Mouse (Mus musculus): ENCODE results near the gene 9130230L23Rik. TPM values are rescaled to one million over a fixed set of nuclear protein-coding genes. Genes with fewer than 3 reads are reported as not detected.

9130230L23Rik gene
- polyA plus RNA-seq, 1 experiment from 2014 or later = not detected

DNA sequence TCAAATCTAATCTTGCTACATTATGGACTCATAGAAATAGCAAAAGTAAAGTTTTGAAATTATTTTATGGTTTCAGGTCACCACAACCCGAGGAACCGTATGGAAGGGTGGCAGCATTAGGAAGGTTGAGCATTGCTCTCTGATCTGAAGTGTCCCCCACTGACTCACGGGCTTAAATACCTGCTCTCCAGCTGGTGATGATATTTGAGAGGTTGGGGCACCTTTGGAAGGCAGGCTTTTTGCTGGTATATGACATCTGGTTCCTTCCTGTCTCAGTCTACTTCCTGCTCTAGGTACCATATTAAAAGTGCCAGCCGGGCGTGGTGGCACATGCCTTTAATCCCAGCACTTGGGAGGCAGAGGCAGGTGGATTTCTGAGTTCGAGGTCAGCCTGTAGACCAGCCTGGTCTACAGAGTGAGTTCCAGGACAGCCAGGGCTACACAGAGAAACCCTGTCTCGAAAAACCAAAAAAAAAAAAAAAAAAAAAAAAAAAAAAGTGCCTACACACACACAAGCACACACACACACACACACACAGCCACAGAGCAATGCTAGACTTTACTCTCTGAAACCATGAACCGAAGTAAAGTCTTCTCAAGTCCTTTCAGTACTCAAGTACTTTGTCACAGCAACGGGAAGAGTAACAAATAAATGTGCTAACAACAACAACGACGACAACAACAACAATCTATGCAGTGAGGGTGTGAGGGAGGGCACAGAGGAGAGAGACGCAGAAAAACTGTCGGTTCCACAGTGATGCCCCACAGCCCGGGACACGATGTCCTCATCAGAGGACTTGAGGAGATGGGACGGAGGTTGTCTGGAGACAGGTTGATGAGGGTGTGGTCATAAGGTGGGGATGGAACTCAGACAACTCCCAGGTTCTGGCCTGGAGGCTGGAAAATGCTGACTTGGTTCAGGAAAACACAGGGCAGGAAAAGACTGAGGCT lies 49.7 kb downstream of the 9130230L23Rik start:
- Histone ChIP-seq H3K4me3 (ENCODE audit: inconsistent target) (no peak overlapping the region), H3K79me2 (ENCODE audit: inconsistent target) (no peaks in the 10 kb centered on the region), H3K36me3 (ENCODE audit: inconsistent target) (no peaks in the 10 kb centered on the region), H3K27ac (no peak overlapping the region)
- 86% methylated on average over 15 of the region's 16 CpGs for WGBS (ENCODE audit: missing documents)

DNA sequence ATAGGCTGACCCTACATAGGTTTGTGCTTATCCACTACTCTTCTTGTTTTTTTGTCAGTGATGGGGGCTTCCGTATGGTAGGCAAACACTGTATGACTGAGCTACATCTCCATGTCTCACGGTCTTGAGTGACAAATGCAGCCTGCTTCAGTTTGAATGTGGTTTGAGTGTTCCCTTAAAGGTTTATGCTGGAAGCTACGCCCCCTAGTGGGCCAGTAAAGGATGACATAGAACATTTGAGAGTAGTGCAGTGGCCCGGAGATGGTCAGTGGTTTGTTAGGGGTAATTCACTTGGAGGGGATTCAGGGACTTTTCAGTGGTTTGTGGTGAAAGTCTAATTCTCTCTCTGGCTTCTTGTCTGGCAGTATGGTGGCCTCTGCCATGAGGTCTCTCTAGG lies 52.6 kb downstream of the 9130230L23Rik start:
- Histone ChIP-seq H3K27ac (no peak overlapping the region), H3K36me3 (ENCODE audit: inconsistent target) (no peaks in the 10 kb centered on the region), H3K4me3 (ENCODE audit: inconsistent target) (no peak overlapping the region), H3K79me2 (ENCODE audit: inconsistent target) (no peaks in the 10 kb centered on the region)
- 68% methylated on average over 4 of the region's 4 CpGs for WGBS (ENCODE audit: missing documents)

DNA sequence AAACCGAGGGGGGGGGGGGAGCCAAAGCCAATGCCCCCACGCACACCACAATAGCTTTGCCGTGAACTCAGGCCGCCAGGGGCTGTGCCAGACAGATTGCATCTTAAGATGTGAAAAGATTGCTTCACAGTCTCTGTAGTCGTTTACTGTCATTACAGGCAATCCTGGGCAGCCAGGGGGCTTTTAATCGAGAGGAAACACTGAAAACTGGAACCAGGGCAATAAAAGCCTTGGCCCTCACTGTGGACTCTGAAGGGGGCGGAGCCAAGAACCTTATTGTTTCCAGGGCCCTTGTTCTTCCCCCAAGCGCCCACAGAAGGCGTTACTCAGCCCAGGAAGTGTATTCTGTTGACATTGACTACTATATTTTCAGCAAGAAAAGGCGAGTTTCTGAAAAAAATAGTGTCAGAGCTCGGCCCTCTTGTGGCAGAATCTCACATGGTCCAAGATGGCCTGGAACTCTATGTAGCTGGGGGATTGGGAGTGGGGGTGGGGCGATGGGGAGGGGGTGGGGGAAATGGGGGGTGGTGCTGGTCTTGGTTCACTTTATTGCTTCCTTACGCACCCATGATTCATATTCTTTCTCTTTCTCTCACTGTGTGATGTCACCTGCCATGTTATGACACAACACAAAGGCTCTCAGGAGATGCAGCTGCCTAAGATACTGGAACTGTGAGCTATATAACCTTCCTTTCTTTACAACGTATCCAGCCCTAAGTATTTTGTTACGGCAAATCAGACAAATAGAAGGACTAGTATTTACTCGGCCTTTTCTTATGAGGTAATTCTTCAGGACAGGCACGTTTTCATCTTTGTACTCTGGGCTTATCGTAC lies 53.2 kb downstream of the 9130230L23Rik start:
- 62% methylated on average over 18 of the region's 18 CpGs for WGBS (ENCODE audit: missing documents)
- Histone ChIP-seq H3K36me3 (ENCODE audit: inconsistent target) (no peaks in the 10 kb centered on the region), H3K4me3 (ENCODE audit: inconsistent target) (no peak overlapping the region), H3K27ac (no peak overlapping the region), H3K79me2 (ENCODE audit: inconsistent target) (no peaks in the 10 kb centered on the region)

DNA sequence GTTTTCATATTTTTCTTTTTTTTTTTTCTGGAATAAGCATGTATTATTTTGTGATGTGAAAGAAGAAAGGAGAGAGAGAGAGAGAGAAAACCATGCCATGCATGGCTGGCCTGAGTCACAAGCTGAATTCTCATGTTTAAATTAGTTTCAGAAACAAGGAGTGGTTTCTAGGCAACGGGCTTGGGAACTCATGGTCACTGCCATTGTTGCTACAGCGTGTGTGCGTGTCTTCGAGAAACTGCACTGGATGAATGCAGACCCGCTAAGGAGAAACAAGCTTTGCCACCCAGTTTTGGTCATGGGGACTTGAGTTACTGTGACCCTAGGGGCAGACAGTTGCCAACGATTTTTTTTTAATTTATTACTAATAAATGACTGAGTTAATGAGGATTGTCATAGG lies 53.8 kb downstream of the 9130230L23Rik start:
- H3K27ac ChIP-seq = no peak overlapping the region
- H3K79me2 ChIP-seq (ENCODE audit: inconsistent target) = no peaks in the 10 kb centered on the region
- no peak overlapping the region for H3K4me3 ChIP-seq (ENCODE audit: inconsistent target)
- 86% methylated on average over 6 of the region's 6 CpGs for WGBS (ENCODE audit: missing documents)
- no peaks in the 10 kb centered on the region for H3K36me3 ChIP-seq (ENCODE audit: inconsistent target)

DNA sequence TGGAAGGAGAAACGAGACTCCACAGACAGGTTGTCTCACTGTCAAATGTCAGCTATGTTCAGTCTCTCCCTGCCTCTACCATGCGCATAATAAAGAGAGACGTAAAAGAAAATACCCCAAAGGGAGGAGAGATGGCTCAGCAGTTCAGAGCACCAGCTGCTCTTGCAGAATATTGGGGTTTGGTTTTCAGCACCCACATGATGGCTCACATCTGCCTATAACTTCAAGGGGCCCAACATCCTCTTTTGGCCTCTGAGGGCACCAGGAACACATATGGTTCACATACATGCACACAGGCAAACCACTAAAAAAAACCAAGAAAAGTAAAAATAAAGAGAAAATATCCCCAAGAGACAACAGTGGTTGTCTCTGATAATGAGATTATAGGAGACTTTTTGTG lies 54.3 kb downstream of the 9130230L23Rik start:
- H3K27ac ChIP-seq = no peak overlapping the region
- no peaks in the 10 kb centered on the region for H3K36me3 ChIP-seq (ENCODE audit: inconsistent target)
- H3K79me2 ChIP-seq (ENCODE audit: inconsistent target) = no peaks in the 10 kb centered on the region
- WGBS (ENCODE audit: missing documents) = 93% methylated on average over 3 of the region's 3 CpGs
- no peak overlapping the region for H3K4me3 ChIP-seq (ENCODE audit: inconsistent target)

DNA sequence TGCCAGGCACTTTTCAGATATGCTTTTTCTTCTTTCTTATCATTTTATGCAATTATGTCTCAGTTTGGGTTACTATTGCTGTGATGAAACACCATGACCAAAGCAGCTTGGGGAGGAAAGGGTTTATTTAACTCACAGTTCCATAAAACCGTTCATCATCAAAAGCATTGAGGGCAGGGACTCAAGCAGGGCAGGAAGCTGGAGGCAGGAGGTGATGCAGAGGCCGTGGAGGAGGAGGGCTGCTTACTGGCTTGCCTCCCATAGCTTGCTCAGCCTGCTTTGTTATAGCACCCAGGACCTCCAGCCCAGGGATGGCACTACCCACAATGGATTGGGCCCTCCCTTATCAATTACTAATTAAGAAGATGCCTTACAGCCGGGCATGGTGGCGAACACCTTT lies 62.9 kb downstream of the 9130230L23Rik start:
- no peak overlapping the region for H3K4me3 ChIP-seq (ENCODE audit: inconsistent target)
- H3K36me3 ChIP-seq (ENCODE audit: inconsistent target) = no peaks in the 10 kb centered on the region
- WGBS (ENCODE audit: missing documents) = 70% methylated on average over 4 of the region's 4 CpGs

DNA sequence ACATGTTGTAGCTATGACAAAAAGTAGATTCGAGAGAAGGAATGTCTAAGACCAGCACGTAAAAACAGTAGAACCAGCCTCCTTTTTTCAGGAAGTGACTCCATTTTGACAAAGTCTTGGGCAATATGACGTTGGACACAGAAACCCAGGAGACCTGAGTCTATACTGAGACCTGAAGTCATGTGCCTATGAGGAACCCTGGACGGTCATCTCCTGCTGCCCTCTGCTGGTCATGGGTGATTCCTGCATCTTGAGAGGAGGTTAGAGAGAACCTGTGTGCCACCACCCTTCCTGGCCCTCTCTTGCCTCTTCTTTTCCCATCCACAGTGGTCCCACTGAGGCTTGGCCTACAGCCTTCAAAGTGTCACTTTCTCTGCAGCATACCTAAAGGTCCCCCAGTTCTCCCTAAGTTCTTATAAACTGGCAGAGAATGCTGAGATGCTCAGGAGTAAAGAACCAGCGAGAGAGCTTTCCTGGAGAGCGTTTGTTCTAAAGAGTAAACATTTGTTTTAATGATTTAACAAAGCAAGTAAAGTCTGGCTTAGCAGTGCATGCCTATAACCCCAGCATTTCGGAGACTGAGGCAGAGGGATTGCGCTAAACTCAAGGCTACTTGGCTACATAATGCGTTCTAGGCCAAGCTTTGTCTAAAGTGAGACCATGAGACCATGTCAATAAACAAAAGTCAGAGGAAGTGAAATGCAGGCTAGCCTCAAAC lies 65.9 kb downstream of the 9130230L23Rik start:
- Histone ChIP-seq H3K79me2 (ENCODE audit: inconsistent target) (no peaks in the 10 kb centered on the region), H3K27ac (no peak overlapping the region), H3K36me3 (ENCODE audit: inconsistent target) (no peaks in the 10 kb centered on the region), H3K4me3 (ENCODE audit: inconsistent target) (no peak overlapping the region)
- 59% methylated on average over 9 of the region's 9 CpGs for WGBS (ENCODE audit: missing documents)

More for the DNA sequence above, 62.9 kb downstream of the 9130230L23Rik start:
- no peak overlapping the region for H3K27ac ChIP-seq
- H3K79me2 ChIP-seq (ENCODE audit: inconsistent target) = no peaks in the 10 kb centered on the region

DNA sequence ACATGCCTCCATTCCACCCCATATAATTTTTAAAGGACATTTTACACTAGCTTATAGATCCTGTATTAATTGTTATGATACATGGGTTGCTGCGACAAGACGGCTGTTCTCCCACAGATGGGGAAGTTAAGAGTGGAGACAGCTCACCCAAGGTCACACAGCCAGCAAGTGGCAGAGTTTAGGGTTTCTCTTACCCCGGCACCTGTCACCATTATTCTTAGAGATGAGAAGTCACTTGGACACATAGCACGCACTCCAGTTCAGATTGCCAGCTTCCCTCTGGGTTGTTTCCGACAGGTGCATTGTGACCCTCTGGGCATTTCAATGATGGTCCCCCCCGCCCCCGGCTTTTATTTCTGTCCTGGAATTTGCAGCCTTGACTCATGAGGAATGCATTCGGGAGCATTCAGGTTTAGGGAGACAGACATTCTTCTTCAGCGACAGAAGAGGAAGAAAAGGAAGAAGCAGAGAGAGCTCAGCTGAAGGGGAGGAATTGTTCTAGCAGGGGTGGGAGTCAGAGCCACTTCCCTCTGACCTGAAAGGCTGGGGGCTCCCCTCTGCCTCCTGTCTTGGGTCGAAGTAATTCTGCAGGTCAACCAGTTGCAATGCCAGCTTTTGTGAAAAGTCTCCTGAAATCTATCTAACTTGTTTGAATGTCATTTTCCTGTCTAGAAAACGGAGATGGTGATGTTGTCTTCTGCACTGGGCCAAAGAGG lies 66.9 kb downstream of the 9130230L23Rik start:
- Histone ChIP-seq H3K27ac (no peak overlapping the region), H3K4me3 (ENCODE audit: inconsistent target) (no peak overlapping the region), H3K36me3 (ENCODE audit: inconsistent target) (no peaks in the 10 kb centered on the region), H3K79me2 (ENCODE audit: inconsistent target) (no peaks in the 10 kb centered on the region)
- WGBS (ENCODE audit: missing documents) = 22% methylated on average over 11 of the region's 11 CpGs

DNA sequence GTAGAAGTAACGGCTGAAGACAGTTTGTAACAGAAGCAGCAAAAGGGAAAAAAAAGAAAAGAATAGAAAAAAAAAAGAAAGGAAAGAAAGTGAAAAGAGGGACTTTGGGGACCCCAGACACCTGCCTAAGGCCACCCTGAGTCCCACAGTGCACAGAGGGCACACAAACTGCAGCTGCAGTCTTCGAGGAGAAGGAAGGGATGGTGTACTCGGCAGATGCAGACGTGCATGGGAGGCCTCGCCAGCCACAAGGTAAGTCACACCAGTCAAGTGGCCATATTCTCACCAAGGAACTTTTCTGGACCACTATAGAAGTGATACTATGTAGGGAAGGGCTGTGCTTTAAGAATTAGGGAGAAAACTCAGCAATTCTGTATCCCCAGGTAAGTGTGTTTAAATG lies 69.3 kb downstream of the 9130230L23Rik start, which contains the start of gene Chrna9:
Gene Chrna9 (plus strand): TSS at position 139 of the 400 bp plus-strand sequence.
- WGBS (ENCODE audit: missing documents) = 76% methylated on average over 4 of the region's 5 CpGs
- Histone ChIP-seq H3K27ac (no peak within 1 kb of the TSS), H3K4me3 (ENCODE audit: inconsistent target) (no peak within 1 kb of the TSS), H3K79me2 (ENCODE audit: inconsistent target) (no peaks in the 10 kb centered on the region), H3K36me3 (ENCODE audit: inconsistent target) (no peaks in the 10 kb centered on the region)

DNA sequence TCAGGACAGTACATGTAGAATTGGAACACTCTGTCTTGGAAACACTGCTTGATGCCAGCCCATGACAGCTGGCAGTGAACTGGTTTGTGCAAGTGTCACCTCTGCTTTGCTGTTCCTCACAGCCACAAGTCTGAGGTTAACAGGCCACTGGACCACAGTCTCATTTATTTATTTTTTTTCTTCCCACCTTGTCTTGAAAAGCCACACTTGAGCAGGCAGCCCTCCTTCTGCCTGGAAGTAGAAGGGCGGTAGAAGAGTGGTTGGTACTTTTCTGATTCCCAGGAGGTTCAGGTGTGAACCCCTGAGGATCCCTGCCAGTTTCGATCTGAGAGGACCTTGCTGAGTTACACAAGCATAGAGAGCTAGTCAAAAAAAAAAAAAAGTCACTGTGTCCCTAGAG lies 70.3 kb downstream of the 9130230L23Rik start:
- Histone ChIP-seq H3K4me3 (ENCODE audit: inconsistent target) (no peak overlapping the region), H3K36me3 (ENCODE audit: inconsistent target) (no peaks in the 10 kb centered on the region), H3K79me2 (ENCODE audit: inconsistent target) (no peaks in the 10 kb centered on the region), H3K27ac (no peak overlapping the region)
- 61% methylated on average over 2 of the region's 2 CpGs for WGBS (ENCODE audit: missing documents)

DNA sequence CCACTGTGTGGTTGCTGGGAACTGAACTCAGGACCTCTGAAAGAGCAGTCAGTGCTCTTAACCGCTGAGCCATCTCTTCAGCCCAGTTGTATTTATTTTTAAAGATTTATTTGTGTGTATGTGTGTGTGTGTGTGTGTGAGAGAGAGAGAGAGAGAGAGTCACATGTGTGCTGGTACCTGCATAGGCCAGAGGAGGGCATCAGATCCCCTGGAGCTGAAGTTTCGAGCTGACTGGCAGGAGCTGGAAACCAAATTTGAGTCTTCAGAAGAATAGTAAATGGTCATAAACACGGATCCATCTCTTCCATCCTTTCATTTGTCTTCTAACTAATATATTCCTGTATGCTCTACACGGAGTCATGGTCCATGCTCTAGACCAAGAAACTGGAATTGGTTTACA lies 70.8 kb downstream of the 9130230L23Rik start:
- 93% methylated on average over 4 of the region's 4 CpGs for WGBS (ENCODE audit: missing documents)
- no peak overlapping the region for H3K4me3 ChIP-seq (ENCODE audit: inconsistent target)
- H3K36me3 ChIP-seq (ENCODE audit: inconsistent target) = no peaks in the 10 kb centered on the region
- H3K79me2 ChIP-seq (ENCODE audit: inconsistent target) = no peaks in the 10 kb centered on the region
- H3K27ac ChIP-seq = no peak overlapping the region

DNA sequence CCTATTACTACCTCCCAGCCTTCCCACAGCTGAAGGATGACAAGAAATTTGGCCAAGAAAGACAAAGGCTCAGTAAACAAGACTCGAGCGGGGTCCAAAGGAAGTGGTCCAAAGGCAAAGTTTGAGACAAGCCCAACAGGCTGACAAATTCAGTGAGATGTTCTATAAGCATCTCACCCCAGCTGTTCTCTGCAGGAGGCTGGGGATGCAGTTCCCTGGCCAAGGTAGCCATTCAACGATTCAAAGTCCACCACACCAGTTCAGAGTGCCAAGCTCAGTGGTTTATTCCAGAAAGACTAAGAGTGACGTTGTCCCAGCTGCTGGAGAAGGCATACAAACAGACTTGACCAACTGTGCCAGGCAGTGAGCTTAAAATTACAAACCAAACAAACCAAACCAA lies 73.9 kb downstream of the 9130230L23Rik start:
- 81% methylated on average over 4 of the region's 4 CpGs for WGBS (ENCODE audit: missing documents)
- H3K79me2 ChIP-seq (ENCODE audit: inconsistent target) = no peaks in the 10 kb centered on the region
- no peak overlapping the region for H3K4me3 ChIP-seq (ENCODE audit: inconsistent target)
- no peaks in the 10 kb centered on the region for H3K36me3 ChIP-seq (ENCODE audit: inconsistent target)
- no peak overlapping the region for H3K27ac ChIP-seq
